Mouse (Mus musculus) layer of hippocampus, postnatal 25 days (tissue): ENCODE results near the gene Itgal. TPM values are rescaled to one million over a fixed set of nuclear protein-coding genes. Genes with fewer than 3 reads are reported as not detected.
"Not testable (repeated sequence)": the region's sequence is repeated elsewhere in the genome, so short reads cannot be mapped to it uniquely, and the experiment has no call there.

Experiments used
- DNase-seq, 2 experiments: peaks; one replicate each; pipeline ENCODE4 v3.0.0; 2022; ENCODE audit warnings: mixed read lengths in 2 of 2, low spot score in 1 of 2; ENCODE audit errors: extremely low spot score in 1 of 2
- total RNA-seq, 2 experiments: library from RNA; stranded (reverse); gene quantifications; 2 replicates each; pipeline ENCODE4 v1.2.3; 2021

Itgal gene
- under 1 TPM; 0.20 to 0.26 TPM for total RNA-seq

DNA sequence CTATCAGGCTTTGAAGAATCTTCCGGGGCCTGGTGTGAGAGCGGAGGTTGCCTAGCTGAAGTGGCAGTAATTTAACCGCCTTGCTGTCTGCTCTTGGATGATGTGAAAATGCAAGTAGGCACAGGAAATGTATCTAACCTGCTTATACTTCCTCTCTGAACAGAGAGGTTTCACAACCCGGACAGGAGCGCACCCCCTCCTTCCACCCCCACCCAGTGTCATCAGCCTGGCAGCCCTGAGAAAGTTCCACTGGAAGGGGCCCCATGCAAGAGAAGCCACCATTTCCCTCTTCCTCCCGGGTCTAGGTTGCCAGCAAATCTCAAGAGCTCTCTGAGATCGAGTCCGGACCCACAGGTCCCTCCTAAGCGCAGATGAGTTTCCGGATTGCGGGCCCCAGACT lies at the start of gene Itgal:
Gene Itgal, plus strand, starts transcription at position 163 of the 400 bp plus-strand sequence.
- DNase-seq, result no peak

DNA sequence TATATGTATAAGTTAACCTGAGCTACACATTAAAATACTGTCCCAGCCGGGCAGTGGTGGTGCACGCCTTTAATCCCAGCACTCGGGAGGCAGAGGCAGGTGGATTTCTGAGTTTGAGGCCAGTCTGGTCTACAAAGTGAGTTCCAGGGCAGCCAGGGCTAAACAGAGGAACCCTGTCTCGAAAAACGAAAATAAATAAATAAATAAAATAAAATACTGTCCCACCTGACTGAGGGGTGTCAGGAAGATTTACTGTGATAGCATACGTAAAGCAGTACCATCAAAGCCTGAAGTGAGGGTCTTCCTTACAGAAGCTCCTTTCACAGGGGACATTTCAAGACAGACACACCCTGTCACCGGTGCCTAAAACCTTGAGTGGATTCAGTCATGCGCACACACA lies 45.5 kb upstream of the Itgal start:
- not testable (repeated sequence) for DNase-seq

DNA sequence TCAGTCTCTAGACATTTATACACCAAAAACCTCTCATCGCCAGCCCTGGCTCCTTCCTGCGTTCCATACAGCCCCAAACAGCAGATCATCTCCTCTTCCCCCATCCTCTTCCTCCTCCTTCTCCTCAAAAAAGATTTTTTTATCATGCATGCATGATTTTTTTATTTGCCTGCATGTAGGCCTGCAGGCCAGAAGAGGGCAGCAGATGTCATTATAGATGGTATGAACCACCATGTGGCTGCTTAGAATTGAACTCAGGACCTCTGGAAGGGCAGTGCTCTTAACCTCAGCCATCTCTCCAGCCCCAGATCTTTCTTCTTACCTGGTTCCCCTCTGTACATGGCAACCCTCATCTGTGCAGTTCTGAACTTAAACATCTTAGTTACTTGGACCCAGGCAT lies 43.6 kb upstream of the Itgal start:
- DNase-seq, result no peak

DNA sequence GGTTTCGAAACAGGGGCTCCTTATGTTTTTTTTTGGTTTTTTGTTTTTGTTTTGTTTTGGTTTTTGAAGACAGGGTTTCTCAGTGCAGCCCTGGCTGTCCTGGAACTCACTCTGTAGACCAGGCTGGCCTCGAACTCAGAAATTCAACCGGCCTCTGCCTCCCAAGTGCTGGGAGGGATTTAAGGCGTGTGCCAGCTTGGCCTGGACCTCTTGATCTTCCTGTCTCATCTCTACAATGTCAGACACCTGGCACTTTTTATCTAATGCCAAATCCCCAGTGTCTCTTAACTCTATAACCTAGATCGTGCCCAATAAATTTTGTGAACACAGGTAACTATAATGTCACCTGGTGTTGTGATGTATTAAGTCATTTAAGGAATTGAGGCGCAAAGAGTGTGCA lies 42.7 kb upstream of the Itgal start:
- DNase-seq, result no peak

DNA sequence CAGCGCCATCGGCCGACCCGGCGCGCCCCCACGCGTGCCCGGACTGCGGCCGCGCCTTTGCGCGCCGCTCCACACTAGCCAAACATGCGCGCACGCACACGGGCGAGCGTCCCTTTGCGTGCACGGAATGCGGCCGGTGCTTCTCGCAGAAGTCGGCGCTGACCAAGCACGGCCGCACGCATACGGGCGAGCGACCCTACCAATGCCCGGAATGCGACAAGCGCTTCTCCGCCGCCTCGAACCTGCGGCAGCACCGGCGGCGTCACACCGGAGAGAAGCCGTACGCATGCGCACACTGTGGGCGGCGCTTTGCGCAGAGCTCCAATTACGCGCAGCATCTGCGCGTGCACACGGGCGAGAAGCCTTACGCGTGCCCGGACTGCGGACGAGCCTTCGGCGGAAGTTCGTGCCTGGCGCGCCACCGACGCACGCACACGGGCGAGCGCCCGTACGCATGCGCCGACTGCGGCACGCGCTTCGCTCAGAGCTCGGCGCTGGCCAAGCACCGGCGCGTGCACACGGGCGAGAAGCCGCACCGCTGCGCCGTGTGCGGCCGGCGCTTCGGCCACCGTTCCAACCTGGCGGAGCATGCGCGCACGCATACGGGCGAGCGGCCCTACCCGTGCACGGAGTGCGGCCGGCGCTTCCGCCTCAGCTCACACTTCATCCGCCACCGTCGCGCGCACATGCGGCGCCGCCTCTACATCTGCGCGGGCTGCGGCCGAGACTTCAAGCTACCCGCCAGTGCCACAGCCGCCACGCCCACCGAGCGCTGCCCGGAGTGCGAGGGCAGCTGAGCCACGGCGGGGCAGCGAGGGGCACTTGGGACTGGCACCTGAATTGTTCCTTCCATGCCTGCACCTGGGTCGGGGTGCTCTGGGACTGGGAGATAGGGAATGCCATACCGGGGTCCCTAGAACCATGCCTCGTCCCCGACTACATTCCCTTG lies 42.0 kb upstream of the Itgal start:
- DNase-seq, result peak; percentile 90 to 91

DNA sequence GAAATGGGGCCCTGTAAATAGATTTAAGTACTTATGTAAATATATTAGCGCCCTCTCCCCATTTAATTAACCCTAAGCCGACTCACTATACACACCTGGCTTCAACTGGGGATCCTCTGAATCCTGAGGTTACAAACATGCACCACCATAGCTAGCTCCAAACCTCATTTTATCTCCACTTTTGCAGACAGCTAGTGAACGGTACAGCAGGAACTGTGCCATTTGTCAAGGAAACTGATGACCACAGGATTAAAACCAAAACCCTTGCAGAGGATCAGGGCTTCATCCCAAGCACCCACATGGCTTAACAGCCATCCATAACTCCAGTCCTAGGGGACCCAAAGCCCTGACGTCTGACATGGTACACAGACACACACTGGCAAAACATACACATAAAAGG lies 41.1 kb upstream of the Itgal start:
- DNase-seq, result no peak

DNA sequence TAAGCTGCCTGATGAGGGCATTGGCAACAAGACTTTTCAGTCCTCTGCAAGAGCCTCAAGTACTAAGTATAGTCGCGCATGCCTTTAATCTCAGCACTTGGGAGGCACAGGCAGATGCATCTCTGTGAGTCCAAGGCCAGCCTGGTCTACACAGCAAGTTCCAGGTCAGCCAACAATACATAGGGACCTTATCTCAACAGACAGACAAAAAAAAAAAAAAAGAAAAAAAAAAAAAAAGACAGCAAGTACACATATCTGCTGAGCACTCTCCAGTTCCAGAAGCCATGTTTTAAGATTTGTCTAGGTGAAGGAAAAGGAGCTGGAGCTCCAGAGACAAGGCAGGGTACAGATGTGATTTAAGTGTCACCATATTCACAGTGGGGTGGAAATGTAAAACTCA lies 40.1 kb upstream of the Itgal start:
- no peak for DNase-seq

DNA sequence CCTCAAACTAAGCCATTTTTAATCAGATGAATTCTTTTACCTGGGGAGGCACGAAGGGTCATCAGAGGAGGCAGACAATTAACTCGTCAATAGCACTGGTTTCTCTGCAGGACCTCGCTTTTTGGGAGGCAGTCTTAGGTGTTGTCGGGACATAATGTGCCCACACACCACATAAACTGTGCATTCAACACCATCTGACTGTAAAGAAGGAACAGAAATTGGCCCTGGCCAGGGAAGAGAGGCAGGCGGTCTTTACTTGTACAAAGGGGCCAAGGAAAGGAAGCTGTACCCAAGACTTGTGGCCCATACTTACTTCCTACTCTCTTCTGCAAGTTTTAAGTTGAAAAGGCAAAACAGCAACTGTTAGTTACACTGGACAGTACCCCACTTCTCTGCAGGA lies 39.5 kb upstream of the Itgal start:
- DNase-seq, result no peak

DNA sequence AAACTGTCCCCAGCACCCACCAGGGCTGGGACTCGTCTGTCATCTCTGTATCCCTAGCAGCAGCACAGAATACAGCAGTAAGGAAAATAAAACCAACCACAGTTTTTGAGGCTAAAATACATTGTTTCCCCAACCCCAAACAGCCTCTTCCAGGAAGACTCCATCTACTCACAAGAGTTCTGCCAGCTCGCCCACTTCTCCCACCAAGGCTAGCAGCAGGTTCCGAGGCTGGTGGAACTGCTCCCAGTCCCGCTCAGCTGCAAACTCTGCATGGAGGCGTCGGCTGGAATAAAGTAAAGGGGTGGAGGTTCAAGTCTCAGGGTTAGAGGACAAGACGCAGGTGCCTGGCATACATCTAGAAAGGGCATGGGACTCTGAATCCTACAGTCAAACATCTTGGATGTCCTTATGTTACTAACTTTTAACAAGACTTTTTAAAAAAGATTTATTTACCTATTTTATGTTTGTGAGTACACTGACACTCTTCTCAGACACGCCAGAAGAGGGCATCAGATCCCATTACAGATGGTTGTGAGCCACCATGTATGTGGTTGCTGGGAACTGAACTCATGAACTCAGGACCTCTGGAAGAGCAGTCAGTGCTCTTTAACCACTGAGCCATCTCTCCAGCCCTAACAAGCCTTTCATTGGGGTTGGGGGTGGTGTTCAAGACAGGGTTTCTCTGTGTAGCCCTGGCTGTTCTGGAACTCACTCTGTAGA lies 36.7 kb upstream of the Itgal start:
- DNase-seq, result no peak

DNA sequence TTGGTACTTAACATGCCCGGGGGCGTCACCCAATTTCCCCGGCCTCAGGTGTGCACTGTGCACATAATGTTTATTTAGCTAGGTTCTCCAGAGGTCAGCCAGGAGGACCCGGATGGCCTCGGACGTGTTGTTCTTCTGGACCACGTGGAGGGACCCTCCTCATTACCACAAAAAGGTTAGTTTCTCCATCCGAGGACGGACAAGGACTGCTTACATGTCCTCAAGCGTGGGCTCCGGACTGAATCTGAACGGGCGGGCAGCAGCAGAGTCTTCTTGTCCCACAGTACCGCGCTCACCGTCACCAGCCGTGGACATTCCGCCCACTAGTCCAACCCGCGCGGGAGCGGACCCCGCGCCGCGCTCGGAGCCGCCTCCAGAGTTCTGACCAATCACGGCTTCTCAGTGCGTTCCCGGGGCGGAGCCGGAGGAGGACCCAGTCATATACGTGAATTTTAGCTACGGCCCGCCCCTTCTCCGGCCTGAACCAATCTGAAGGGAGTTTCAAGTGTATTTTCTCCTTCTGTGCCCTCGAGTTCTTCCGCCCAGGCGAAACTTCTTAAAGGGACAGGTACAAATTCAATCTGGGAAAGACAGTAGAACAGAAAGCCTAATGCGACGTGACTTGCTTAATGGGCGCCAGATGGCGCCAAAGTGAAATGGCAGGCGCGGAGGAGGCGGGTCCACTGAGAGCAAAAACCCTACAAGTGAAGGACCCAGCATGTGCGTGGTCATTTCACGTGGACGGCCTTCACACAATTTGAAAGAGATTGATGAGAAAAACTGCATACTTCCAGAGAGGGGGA lies 35.5 kb upstream of the Itgal start, which contains the start of gene Dctpp1:
Gene Dctpp1, minus strand, starts transcription at position 401 of the 803 bp plus-strand sequence.
- peak; percentile 85 to 88 for DNase-seq

DNA sequence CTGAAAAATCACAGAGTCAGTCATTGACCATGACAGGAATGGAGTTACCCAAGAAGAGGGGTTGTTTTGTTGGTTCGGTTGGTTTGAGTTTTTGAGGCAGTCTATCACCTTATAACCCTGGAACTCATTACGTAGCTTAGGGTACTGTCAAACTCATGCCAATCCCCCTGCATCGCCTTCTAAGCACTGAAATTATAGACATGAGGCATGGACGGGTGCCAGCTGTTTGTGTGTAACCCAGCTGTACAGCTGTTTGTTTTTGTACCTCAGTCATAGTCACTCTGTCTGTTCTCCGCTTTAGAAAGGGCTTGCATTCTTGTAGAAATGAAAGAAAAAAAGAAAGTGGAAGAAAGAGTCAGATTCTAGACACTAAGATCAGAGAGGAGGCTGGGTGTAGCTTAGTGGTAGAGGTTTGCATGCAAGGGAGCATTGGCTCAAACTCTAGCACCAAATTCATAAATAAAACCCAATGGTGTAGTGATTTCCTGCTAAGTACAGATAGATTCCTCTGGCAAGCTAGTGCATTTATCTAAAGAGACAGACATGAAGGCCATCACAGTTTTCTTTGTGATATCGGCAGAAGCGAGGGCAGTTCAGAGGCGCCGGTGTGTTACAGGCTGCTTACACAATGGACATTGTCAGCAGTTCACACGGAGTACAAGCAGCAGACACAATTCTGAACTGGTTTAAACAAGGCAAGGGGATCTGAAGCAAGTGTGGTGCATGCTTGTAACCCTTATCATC lies 33.7 kb upstream of the Itgal start:
- no peak for DNase-seq

DNA sequence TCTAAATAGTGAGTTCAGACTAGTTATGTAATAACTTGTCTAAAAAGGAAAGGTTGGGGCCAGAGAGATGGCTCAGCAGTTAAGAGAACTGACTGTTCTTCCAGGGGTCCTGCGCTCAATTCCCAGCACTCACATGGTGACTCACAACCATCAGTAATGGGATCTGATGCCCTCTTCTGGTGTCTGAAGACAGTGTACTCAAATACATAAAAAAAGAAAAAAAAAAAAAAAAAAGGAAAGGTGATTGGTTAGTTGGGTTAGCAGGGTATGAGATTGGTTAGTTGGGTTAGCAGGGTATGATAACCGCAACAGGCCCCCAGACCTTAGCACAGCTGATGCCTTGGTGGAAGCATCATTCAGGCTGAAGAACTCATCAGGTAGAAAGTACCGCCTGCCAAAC lies 32.5 kb upstream of the Itgal start:
- DNase-seq, result no peak

DNA sequence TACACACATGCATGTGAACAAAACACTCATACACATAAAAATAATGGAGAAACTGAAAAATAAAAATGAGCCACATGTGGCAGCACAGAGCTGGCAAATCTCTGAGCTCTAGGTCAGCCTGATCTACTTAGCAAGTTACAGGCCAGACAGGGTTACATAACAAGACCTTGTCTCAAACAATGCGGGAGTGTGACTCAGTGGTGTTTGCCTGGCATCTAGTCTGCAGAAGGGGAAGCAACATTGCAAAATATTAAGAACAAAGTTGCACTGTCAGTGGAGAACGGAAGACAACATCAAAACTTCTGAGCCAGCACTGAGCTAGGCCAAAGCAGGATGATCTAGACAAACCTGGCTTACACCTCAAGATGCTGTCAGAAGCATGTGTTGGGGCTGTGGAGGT lies 25.8 kb upstream of the Itgal start:
- DNase-seq, result no peak

DNA sequence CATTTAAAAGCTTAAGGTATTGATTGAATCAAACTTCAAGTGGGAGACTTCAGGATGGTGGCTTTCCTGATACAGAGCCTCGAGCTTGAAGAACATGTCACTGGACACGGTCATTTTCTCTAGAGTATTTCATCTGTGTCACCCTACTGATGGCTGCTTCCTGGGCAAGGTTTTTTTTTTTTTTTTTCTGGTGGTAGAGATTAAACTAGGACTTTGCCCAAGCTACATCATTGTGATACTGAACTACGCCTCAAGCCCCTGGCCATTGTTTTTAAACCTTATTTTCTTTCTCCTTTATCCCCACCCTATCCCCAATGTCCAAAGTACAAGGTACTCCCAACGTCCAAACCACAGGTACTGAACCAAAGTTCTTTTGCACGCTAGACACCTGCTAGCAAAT lies 25.4 kb upstream of the Itgal start:
- DNase-seq, result no peak

DNA sequence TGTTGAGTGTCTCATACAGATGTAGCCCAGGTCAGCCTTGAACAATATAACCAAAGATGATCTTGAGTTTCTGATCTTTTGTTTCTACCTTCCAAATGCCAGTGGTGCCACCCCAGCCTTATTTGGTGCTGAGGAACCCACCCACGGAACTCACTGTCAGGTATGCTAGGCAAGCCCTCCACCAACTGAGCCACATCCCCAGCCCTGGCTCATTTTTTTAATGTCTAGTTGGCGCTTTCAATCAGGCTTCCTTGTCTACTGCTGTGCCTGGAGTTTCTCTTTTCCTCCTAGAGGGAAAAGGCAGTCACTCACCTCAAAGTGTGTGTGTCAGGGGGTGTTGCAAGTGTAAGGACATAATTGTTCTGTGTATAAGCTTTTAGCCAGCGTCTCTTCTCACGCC lies 25.0 kb upstream of the Itgal start:
- DNase-seq, result no peak

DNA sequence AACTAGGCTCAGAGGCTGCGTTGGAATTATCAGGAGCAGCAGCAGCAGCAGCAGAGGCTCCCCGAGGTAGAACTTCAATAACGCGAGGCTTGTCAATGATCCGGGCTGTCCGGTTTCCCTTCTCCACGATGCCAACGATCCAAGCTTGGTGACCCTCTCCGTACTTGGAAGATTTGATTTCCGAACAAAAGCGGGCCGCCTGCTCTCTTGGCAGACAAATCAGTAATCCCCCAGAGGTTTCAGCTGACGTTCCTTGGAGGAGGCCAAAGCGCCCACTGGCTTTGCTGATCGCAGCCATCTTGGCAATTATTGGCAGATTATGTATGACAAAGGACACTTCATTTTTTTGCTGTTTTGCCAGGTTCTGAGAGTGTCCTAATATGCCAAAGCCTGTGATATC lies 23.5 kb upstream of the Itgal start:
- DNase-seq, result no peak

DNA sequence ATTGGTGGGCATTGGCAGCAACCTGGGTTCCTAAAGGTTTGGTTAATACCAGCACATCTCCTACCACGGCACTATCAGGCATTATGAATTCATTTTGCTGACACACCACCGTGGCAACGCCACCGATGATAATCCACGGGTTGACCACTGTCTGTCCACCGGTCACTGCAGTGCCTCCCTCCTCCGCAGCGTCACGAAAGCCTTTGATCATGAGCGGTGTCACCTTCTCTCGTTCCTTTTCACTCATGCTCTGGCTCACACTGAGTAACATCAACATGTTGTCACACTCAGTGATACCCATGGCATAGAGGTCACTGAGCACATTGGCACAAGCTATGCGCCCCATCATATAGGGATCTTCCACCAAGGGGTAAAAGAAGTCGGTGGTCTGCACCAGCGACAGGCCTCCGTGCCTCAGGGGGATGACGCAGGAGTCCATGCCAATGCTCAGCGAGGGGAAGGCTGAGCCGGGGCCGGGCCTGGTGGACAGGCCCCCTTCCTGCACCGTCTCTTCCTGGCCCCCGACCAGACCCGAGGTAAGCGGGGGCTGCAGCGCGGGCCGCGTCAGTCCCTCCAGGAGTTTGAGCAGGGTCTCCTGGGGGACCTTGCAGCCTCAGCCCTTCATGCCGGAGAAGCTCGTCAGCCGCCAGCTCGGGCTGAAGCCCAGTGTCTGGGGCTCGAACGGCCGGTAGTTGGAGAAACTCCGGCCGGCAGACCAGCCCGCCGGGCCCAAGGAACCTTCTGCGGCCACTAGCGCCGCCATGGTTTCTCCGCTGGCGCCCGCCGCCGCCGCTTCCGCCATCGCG lies 22.7 kb upstream of the Itgal start:
- peak in 1 of 2 experiments; percentile 23 for DNase-seq

DNA sequence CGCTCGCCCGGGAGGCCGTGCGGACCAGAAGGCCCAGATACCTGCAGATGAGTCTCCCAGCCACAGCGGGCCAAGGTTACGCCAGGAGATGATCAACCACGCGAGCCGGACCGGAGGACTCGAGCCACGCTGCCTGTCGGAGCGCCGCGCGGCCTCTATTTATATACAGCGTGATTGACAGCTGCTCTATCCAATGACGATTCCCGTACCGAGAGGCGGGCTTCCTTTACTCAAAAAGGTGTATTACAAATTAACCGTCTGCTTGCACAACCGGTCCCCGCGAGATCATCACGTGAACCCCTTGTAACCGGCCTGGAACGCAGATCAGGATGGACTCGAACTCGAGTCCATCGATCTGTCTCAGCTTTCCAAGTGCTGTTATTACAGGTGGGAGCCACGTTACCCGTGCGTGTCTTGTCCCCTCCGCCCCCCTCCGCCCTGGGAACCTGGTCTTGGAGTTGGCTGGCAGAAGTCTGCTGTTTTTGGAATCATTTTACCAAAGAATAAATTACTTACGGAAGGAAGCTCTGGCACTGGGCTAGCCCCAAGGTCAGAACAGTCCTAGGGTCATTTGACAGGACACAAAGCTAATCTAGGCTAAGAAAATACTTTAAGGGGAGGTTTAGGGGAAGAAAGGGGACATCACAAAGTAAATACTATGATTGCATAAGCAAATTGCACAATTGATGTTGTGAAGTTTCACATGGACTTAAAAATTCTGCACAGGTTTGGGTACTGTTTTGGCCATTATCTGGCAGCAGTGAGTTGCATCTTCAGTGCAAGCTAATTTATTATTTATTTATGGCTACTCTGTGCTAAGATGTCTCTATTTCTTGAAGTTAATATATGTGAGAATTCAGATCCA lies 21.9 kb upstream of the Itgal start, which contains the start of gene Sephs2:
Gene Sephs2, minus strand, starts transcription at position 131 of the 865 bp plus-strand sequence.
- DNase-seq, result peak; percentile 94 to 97
